Mouse (Mus musculus) heart, adult 2 months (tissue): Measurements from ENCODE around the gene Clns1a. TPM values are rescaled to one million over a fixed set of nuclear protein-coding genes. Genes with fewer than 3 reads are reported as not detected.

Experiments
- DNase-seq, 2 experiments: peaks; one replicate each; pipeline ENCODE4 v3.0.0; 2021
- H3K27ac ChIP-seq: fragments of 200-600 bp; 2 replicates; pipeline ENCODE4 v1.8.1; 2022
- H3K27me3 ChIP-seq: fragments of 200-500 bp; 2 replicates; pipeline ENCODE4 v1.6.1; 2012; ENCODE audit warnings: mild to moderate bottlenecking, low read length, inconsistent platforms, mixed read lengths; ENCODE audit not compliant: control insufficient read depth, insufficient read depth
- H3K36me3 ChIP-seq: fragments of 200-500 bp; 2 replicates; pipeline ENCODE4 v1.6.1; 2012; ENCODE audit warnings: low read length, inconsistent platforms; ENCODE audit not compliant: control insufficient read depth, insufficient read depth
- H3K4me1 ChIP-seq: fragments of 200-500 bp; 2 replicates; pipeline ENCODE4 v1.6.1; 2011; ENCODE audit warnings: low read length; ENCODE audit not compliant: control insufficient read depth, insufficient read depth
- H3K4me3 ChIP-seq: fragments of 200-600 bp; 2 replicates; pipeline ENCODE4 v1.8.1; 2022
- H3K79me2 ChIP-seq: fragments of 200-500 bp; replicated peaks from 2 replicates; pipeline ENCODE4 v1.6.1; 2012; ENCODE audit warnings: mild to moderate bottlenecking, inconsistent platforms, low read length, moderate library complexity, mixed read lengths; ENCODE audit not compliant: control insufficient read depth, insufficient read depth
- H3K9ac ChIP-seq: fragments of 200-500 bp; 2 replicates; pipeline ENCODE4 v1.6.1; 2012; ENCODE audit warnings: low read depth, mild to moderate bottlenecking, control low read depth, inconsistent platforms, low read length, mixed read lengths
- CTCF ChIP-seq: fragments of 200-600 bp; IDR thresholded peaks from 2 replicates; pipeline ENCODE4 v1.8.1; 2022; ENCODE audit warnings: antibody characterized with exemption, mild to moderate bottlenecking, moderate library complexity
- EP300 ChIP-seq: fragments of 200-500 bp; IDR thresholded peaks from 2 replicates; pipeline ENCODE4 v1.6.1; 2011; ENCODE audit warnings: low read depth, low read length, control low read depth; ENCODE audit not compliant: insufficient read depth
- POLR2A ChIP-seq: fragments of 200-500 bp; IDR thresholded peaks from 2 replicates; pipeline ENCODE4 v1.6.1; 2011; ENCODE audit warnings: mild to moderate bottlenecking, low read depth, low read length, control low read depth; ENCODE audit not compliant: insufficient read depth
- WGBS: fragments of 180-500 bp; shearing (Covaris S2); methylation state at CpG from one replicate; pipeline ENCODE4 v1.1.7; 2018; 5-methylcytosine and 5-hydroxymethylcytosine counted together
- intact Hi-C: fragments of 180-260 bp; cut with DNase I; formaldehyde crosslinking; loops from one replicate; pipeline ENCODE4 v1.15.1; 2025
- polyA plus RNA-seq: library from polyadenylated mRNA; depleted of rRNA; stranded (reverse); fragments of >200 nt; gene quantifications from 2 replicates; pipeline ENCODE4 v1.2.3, GENCODE M21; 2012
- total RNA-seq, 2 experiments: library from RNA; stranded (reverse); gene quantifications; 2 replicates each; pipeline ENCODE4 v1.2.3; 2021

Clns1a gene
- total and polyA plus RNA-seq, 3 experiments, result 18.9 to 29.8 (median 25.9) TPM

DNA sequence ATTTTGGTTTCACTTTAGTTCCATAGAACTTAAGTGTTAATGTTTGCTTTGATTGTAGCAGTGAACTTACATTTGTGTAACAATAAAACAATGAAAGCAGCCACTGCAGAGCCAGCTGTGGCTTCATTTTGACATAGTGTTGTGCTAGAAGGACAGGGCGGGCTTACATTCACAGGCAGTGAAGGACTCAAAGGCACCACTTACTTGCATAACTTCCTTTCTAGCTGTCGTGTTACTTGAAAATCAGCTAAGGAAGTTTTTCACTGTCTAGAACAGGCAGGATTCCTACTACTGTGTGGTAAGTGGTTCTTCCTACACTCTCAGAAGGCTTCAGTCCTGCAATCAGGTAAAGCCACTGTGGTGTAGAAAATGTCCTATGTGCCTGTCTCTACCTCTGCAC is 8.6 kb upstream of the Clns1a start:
- Histone ChIP-seq H3K27me3 (no peaks in the 10 kb centered on the region), H3K4me1 (no peaks in the 10 kb centered on the region)
- intact Hi-C loops, result no loop called here

DNA sequence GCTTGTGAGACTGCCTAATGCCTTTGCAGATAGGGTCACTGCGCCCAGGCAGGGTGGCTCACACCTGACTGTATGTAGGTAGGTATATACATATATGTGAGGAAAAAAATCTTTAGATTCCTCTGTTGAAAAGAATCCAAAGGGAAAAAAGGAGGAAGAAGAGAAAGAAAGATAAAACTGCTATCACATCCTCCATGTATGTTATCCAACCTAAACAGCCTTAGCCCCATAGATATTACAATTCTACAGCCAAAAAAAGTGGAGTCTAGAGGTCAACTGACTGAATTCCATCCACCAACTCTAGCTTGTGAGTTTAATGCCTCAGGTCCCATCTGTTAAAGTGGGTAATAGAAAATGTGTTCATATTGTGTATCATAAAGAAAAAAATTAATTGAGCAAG is 993 bp upstream of the Clns1a start:
- intact Hi-C loops, result no loop called here
- H3K27me3 ChIP-seq, result no peaks in the 10 kb centered on the region
- DNase-seq, result no peak
- WGBS, result 98% methylated on average over 1 of the region's 1 CpGs
- no peak overlapping the region for H3K27ac ChIP-seq
- no peak for TF ChIP-seq CTCF
- TF ChIP-seq POLR2A, result no peak
- no peak for TF ChIP-seq EP300
- H3K9ac ChIP-seq, result no peak overlapping the region
- 0 out of 2 replicates have a peak, but pooled peaks cover 1% of the 10 kb centered on the region for H3K79me2 ChIP-seq
- H3K36me3 ChIP-seq, result peaks cover 2% of the 10 kb centered on the region; the same call in 1 of the 2 replicates
- peaks cover 3% of the 10 kb centered on the region for H3K4me1 ChIP-seq
- no peak overlapping the region for H3K4me3 ChIP-seq

More for the DNA sequence above, 8.6 kb upstream of the Clns1a start:
- WGBS, result 83% methylated on average over 2 of the region's 2 CpGs
- DNase-seq, result no peak
- TF ChIP-seq POLR2A (no peak), CTCF (no peak), EP300 (no peak)
- Histone ChIP-seq H3K9ac (no peak overlapping the region), H3K27ac (no peak overlapping the region), H3K4me3 (no peak overlapping the region), H3K79me2 (no peaks in the 10 kb centered on the region), H3K36me3 (peaks cover 3% of the 10 kb centered on the region; the same call in 1 of the 2 replicates)

DNA sequence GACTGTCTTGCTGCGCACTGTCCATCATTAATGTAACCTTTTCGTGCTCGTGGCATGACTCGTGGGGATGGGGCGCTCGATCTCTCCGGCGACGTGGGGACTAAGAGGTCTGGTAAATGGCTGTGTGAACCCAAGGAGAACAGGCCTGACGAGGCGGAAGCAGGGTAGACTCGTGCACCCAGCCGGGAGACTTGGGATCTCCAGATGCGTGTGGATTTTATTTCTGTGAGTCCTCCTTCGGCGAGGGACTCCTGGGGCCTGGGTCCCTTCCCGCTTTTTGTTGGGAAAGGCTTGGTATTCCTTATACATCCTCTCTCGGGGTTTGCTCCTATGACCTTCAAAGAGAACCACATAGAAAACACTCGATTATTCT is 315 bp upstream of the Clns1a start:
- WGBS, result 31% methylated on average over 19 of the region's 19 CpGs
- Histone ChIP-seq H3K4me1 (peaks cover 3% of the 10 kb centered on the region), H3K27ac (peak overlapping the region; percentile 78), H3K27me3 (no peaks in the 10 kb centered on the region), H3K79me2 (0 out of 2 replicates have a peak, but pooled peaks cover 1% of the 10 kb centered on the region), H3K36me3 (peaks cover 2% of the 10 kb centered on the region; the same call in 1 of the 2 replicates), H3K9ac (peak overlapping the region; percentile 44), H3K4me3 (peak overlapping the region; percentile 99)
- intact Hi-C loops, result loop anchor here (1.0 kb wide), 1 partner anchor 215 kb away; no protein-coding TSS in a partner anchor
- TF ChIP-seq POLR2A (no peak), CTCF (no peak), EP300 (no peak)
- no peak for DNase-seq

DNA sequence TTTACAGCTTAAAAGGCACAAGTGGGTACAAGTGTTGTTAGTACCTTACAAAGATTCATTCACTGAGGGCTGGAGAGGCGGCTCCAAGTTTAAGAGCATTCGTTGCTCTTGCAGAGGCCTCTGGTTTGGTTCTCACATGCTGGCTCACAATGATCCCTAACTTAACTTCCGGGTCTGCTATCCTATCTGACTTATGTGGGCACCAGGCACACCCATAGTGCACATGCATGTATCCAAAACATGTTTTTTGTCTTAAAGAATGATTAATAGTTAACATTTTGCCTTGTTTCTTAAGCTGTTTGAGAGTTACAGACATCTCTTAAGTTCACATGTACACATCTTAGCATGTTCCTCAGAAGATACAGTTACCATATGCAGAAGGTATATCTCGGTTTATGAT is 3.7 kb downstream of the Clns1a start:
- peaks cover 3% of the 10 kb centered on the region for H3K4me1 ChIP-seq
- intact Hi-C loops, result no loop called here

DNA sequence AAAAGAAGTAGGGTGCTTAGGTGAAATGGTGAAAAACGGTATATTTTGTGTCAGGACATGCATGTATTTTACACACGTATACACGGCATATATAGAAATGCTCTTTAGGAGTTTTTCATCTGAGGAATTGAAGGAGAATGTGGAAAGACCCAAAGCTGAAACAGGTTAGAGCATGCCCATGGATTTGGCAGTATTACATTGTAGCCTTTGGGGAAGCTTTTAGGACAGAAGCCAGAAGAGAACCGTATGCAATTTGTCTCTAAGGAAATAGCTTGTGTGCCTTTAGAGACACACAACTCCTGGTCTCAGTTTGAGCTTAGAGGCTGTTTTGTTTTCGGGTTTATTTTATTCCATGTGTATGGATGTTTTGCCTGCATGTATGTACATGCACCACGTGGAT is 4.7 kb downstream of the Clns1a start:
- WGBS, result 76% methylated on average over 6 of the region's 6 CpGs
- H3K27me3 ChIP-seq, result no peaks in the 10 kb centered on the region
- TF ChIP-seq POLR2A (no peak), EP300 (no peak), CTCF (no peak)
- intact Hi-C loops, result no loop called here
- H3K36me3 ChIP-seq, result peaks cover 2% of the 10 kb centered on the region; the same call in 1 of the 2 replicates
- no peak overlapping the region for H3K4me3 ChIP-seq
- no peak for DNase-seq
- H3K9ac ChIP-seq, result no peak overlapping the region
- no peak overlapping the region for H3K27ac ChIP-seq
- H3K79me2 ChIP-seq, result peaks cover 3% of the 10 kb centered on the region
- peaks cover under 1% of the 10 kb centered on the region for H3K4me1 ChIP-seq

More for the DNA sequence above, 3.7 kb downstream of the Clns1a start:
- Histone ChIP-seq H3K9ac (no peak overlapping the region), H3K36me3 (peaks cover 2% of the 10 kb centered on the region; the same call in 1 of the 2 replicates), H3K79me2 (peaks cover 3% of the 10 kb centered on the region), H3K27ac (no peak overlapping the region), H3K4me3 (no peak overlapping the region), H3K27me3 (no peaks in the 10 kb centered on the region)
- DNase-seq, result no peak
- TF ChIP-seq CTCF (no peak), EP300 (no peak), POLR2A (no peak)
- WGBS, result 89% methylated on average over 4 of the region's 4 CpGs

DNA sequence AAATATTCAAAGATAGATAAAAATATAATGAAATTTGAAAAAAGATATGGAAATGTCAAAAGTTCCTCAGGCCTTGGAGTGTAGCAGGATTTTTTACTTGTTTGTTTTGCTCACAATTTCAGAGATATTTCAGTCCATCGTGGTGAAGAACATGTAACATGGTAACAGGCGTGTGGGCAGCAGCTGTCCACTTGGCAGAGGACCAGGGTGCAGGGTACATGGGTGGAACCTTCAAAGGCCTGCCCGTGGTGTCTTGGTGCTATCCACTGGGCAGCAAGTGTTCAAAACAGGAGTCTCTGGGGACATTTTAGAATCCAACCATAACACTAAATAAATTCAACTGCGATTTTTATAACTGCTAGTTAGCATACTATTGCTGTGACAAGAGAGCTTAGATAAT is 10.7 kb downstream of the Clns1a start:
- Histone ChIP-seq H3K9ac (no peak overlapping the region), H3K36me3 (peaks cover 2% of the 10 kb centered on the region; the same call in 1 of the 2 replicates), H3K27ac (no peak overlapping the region), H3K79me2 (no peaks in the 10 kb centered on the region; the same call in 1 of the 2 replicates), H3K27me3 (no peaks in the 10 kb centered on the region), H3K4me3 (no peak overlapping the region), H3K4me1 (peaks cover 3% of the 10 kb centered on the region)
- intact Hi-C loops, result no loop called here
- WGBS, result 36% methylated on average over 4 of the region's 4 CpGs
- DNase-seq, result no peak
- TF ChIP-seq CTCF (no peak), POLR2A (no peak), EP300 (no peak)
